Mouse (Mus musculus): ENCODE results near the gene Tjp1. TPM values are rescaled to one million over a fixed set of nuclear protein-coding genes. Genes with fewer than 3 reads are reported as not detected.

Tjp1 gene
- polyA plus RNA-seq, 1 experiment from 2014 or later = 27.8 TPM

DNA sequence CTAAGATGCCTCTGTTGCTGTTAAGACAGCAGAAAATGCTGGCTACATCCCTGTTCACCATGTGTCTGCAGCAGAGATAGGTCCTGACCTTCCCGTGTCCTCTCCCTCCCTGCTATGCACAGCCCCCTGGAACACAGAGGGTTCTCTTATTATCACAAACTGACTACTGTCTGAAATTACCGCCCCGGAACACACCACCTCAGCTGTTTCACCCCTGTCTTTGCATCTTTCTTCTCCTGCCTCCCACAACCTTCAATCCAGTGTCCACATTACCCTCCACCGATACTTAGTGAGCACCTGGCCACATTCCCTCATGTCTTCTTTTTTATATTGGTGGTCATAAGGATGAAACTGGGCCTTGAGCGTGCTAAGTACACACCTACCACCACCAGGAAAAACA is 132.4 kb downstream of the Tjp1 start:
- no peak for ATAC-seq (ENCODE audit: insufficient read depth, low FRiP score, low TSS enrichment)
- no peaks in the 10 kb centered on the region for H3K9me3 ChIP-seq (ENCODE audit: control insufficient read depth, low read length)
- 64% methylated on average over 5 of the region's 5 CpGs for WGBS
- H3K4me2 ChIP-seq (ENCODE audit: low read depth) = no peak overlapping the region
- no peaks in the 10 kb centered on the region for H3K36me3 ChIP-seq (ENCODE audit: control insufficient read depth, insufficient read depth, low read length)
- no peak for DNase-seq (ENCODE audit: low spot score)
- H3K4me3 ChIP-seq (ENCODE audit: low read depth, low read length) = no peak overlapping the region
- H3K27ac ChIP-seq (ENCODE audit: low read depth, low read length) = no peak overlapping the region
- H3K9ac ChIP-seq (ENCODE audit: low read length) = no peak overlapping the region
- H3K27me3 ChIP-seq (ENCODE audit: control insufficient read depth, insufficient read depth, low read length) = no peaks in the 10 kb centered on the region
- H3K4me1 ChIP-seq (ENCODE audit: control insufficient read depth, insufficient read depth, low read length) = peaks cover 6% of the 10 kb centered on the region; the same call in 1 of the 2 replicates

GRCm38 (mm10) chr7:65394672-65395071 is 132.9 kb downstream of the Tjp1 start:
- no peak overlapping the region for H3K4me3 ChIP-seq (ENCODE audit: low read depth, low read length)
- no peak overlapping the region for H3K4me2 ChIP-seq (ENCODE audit: low read depth)
- ATAC-seq (ENCODE audit: insufficient read depth, low FRiP score, low TSS enrichment) (no peak), DNase-seq (ENCODE audit: low spot score) (no peak)
- no peak overlapping the region for H3K9ac ChIP-seq (ENCODE audit: low read length)
- no peaks in the 10 kb centered on the region for H3K27me3 ChIP-seq (ENCODE audit: control insufficient read depth, insufficient read depth, low read length)
- peaks cover 6% of the 10 kb centered on the region; the same call in 1 of the 2 replicates for H3K4me1 ChIP-seq (ENCODE audit: control insufficient read depth, insufficient read depth, low read length)
- no peaks in the 10 kb centered on the region for H3K36me3 ChIP-seq (ENCODE audit: control insufficient read depth, insufficient read depth, low read length)
- WGBS = 10% methylated on average over 2 of the region's 2 CpGs
- no peak overlapping the region for H3K27ac ChIP-seq (ENCODE audit: low read depth, low read length)
- no peaks in the 10 kb centered on the region for H3K9me3 ChIP-seq (ENCODE audit: control insufficient read depth, low read length)

- Histone ChIP-seq H3K9ac (ENCODE audit: low read length) (no peak overlapping the region), H3K4me3 (ENCODE audit: low read depth, low read length) (no peak overlapping the region), H3K27ac (ENCODE audit: low read depth, low read length) (no peak overlapping the region)
Measured at GRCm38 (mm10) chr7:65393704-65394452, 133.7 kb downstream of the Tjp1 start.

DNA sequence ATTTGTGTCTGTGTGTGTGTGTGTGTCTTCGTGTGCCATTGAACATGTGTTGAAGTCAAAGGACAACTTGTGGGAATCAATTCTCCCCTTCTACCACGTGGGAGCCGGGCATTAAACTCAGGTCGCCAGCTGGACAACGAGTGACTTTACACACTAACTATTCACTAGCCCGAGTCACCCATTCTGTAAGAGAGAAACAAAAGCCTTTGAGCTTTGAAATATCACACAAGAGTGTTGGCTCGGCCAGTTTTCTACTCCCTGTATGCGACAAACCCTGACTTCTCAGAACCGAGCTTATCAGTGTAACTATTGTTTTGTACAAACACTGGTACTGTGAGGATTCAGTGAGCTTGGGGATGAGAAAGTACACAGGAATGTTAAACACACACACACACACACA is 134.6 kb downstream of the Tjp1 start:
- Histone ChIP-seq H3K9me3 (ENCODE audit: control insufficient read depth, low read length) (no peaks in the 10 kb centered on the region), H3K4me2 (ENCODE audit: low read depth) (no peak overlapping the region), H3K27ac (ENCODE audit: low read depth, low read length) (no peak overlapping the region), H3K36me3 (ENCODE audit: control insufficient read depth, insufficient read depth, low read length) (no peaks in the 10 kb centered on the region), H3K27me3 (ENCODE audit: control insufficient read depth, insufficient read depth, low read length) (no peaks in the 10 kb centered on the region), H3K9ac (ENCODE audit: low read length) (no peak overlapping the region), H3K4me1 (ENCODE audit: control insufficient read depth, insufficient read depth, low read length) (peaks cover 6% of the 10 kb centered on the region; the same call in 1 of the 2 replicates), H3K4me3 (ENCODE audit: low read depth, low read length) (no peak overlapping the region)
- WGBS = 50% methylated on average over 9 of the region's 9 CpGs
- no peak for DNase-seq (ENCODE audit: low spot score)
- no peak for ATAC-seq (ENCODE audit: insufficient read depth, low FRiP score, low TSS enrichment)

More at GRCm38 (mm10) chr7:65393704-65394452, 133.7 kb downstream of the Tjp1 start:
- ATAC-seq (ENCODE audit: insufficient read depth, low FRiP score, low TSS enrichment) (no peak), DNase-seq (ENCODE audit: low spot score) (peak; percentile 32)
- Histone ChIP-seq H3K4me2 (ENCODE audit: low read depth) (peak overlapping the region; percentile 23), H3K36me3 (ENCODE audit: control insufficient read depth, insufficient read depth, low read length) (no peaks in the 10 kb centered on the region), H3K9me3 (ENCODE audit: control insufficient read depth, low read length) (no peaks in the 10 kb centered on the region), H3K27me3 (ENCODE audit: control insufficient read depth, insufficient read depth, low read length) (no peaks in the 10 kb centered on the region), H3K4me1 (ENCODE audit: control insufficient read depth, insufficient read depth, low read length) (peaks cover 6% of the 10 kb centered on the region; the same call in 1 of the 2 replicates)
- WGBS = 13% methylated on average over 17 of the region's 17 CpGs

GRCm38 (mm10) chr7:65389539-65389938 is 138.0 kb downstream of the Tjp1 start:
- Histone ChIP-seq H3K27me3 (ENCODE audit: control insufficient read depth, insufficient read depth, low read length) (no peaks in the 10 kb centered on the region), H3K36me3 (ENCODE audit: control insufficient read depth, insufficient read depth, low read length) (no peaks in the 10 kb centered on the region), H3K4me2 (ENCODE audit: low read depth) (no peak overlapping the region), H3K9me3 (ENCODE audit: control insufficient read depth, low read length) (no peaks in the 10 kb centered on the region), H3K4me1 (ENCODE audit: control insufficient read depth, insufficient read depth, low read length) (peaks cover 6% of the 10 kb centered on the region; the same call in 1 of the 2 replicates), H3K27ac (ENCODE audit: low read depth, low read length) (no peak overlapping the region), H3K4me3 (ENCODE audit: low read depth, low read length) (no peak overlapping the region), H3K9ac (ENCODE audit: low read length) (no peak overlapping the region)
- DNase-seq (ENCODE audit: low spot score) (no peak), ATAC-seq (ENCODE audit: insufficient read depth, low FRiP score, low TSS enrichment) (no peak)
- WGBS = 90% methylated on average over 7 of the region's 7 CpGs

DNA sequence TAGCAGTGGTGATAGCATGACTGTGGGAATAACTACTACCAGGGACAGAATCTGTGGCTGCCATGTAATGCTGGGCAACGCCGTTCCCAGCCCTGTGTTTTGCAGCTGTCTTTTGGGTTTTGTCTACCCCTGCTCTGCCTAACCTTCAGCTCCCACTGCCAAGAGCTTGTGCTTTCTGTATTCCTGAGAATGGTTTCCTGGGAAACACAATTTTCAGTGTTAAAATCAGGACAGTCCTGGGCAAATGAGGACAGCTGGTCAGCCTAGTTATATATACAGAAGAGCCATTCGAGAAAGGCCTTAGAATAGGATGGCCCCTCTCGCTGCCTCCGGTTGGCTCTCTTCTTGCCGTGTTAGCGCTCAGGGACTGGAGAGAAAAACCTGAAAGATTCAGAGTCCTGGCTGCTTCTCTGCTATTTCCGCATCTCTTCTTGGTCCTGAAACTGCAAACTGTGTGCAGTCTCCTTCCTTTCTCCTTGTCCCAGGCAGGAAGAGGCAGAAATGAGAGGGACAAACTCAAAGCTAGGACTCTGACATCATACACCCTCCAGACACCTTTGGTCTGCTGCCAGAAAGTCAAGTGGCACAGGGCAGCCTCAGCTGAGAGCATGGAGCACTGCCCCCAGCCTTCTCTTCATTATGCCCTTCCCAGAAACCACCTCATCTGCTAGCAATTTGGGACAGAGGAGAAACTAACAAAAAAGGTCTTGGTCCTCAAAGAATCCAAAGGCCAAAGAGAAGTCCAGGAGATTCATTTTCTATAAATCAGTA is 139.2 kb downstream of the Tjp1 start:
- Histone ChIP-seq H3K4me3 (ENCODE audit: low read depth, low read length) (no peak overlapping the region), H3K9me3 (ENCODE audit: control insufficient read depth, low read length) (no peaks in the 10 kb centered on the region), H3K27me3 (ENCODE audit: control insufficient read depth, insufficient read depth, low read length) (no peaks in the 10 kb centered on the region), H3K36me3 (ENCODE audit: control insufficient read depth, insufficient read depth, low read length) (no peaks in the 10 kb centered on the region), H3K4me1 (ENCODE audit: control insufficient read depth, insufficient read depth, low read length) (no peaks in the 10 kb centered on the region), H3K4me2 (ENCODE audit: low read depth) (no peak overlapping the region), H3K9ac (ENCODE audit: low read length) (no peak overlapping the region), H3K27ac (ENCODE audit: low read depth, low read length) (no peak overlapping the region)
- DNase-seq (ENCODE audit: low spot score) (no peak), ATAC-seq (ENCODE audit: insufficient read depth, low FRiP score, low TSS enrichment) (no peak)
- 86% methylated on average over 8 of the region's 8 CpGs for WGBS

DNA sequence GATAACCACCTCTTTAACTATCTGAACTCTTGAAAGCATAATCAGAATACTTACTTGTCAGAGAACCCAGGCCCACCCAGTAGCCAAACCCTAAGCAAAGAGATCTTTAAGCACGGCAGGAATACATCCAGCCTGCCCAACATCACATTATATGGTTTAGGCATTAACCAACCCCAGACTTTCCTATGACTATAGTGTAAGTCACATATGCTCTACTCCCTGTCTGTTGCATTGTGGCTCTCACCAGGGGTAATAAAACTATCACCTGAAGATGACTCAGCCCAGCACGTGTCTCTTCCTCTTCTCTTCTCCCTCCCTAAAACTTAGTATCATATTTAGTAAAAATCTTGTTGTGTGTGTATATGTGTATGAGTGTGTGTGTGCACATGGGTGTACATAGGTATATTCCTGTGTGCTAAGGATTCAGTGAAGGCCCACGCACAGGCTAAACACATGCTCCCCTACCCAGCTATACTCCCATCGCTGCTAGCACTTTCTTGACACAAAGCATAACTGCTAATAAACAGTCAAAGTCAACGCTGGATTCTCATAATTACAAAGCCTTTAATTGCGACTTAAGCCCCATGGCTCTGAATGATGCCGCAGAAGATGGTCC is 139.9 kb downstream of the Tjp1 start:
- no peak for DNase-seq (ENCODE audit: low spot score)
- Histone ChIP-seq H3K9ac (ENCODE audit: low read length) (no peak overlapping the region), H3K27me3 (ENCODE audit: control insufficient read depth, insufficient read depth, low read length) (no peaks in the 10 kb centered on the region), H3K4me2 (ENCODE audit: low read depth) (no peak overlapping the region), H3K36me3 (ENCODE audit: control insufficient read depth, insufficient read depth, low read length) (no peaks in the 10 kb centered on the region), H3K4me3 (ENCODE audit: low read depth, low read length) (no peak overlapping the region), H3K9me3 (ENCODE audit: control insufficient read depth, low read length) (no peaks in the 10 kb centered on the region), H3K27ac (ENCODE audit: low read depth, low read length) (no peak overlapping the region), H3K4me1 (ENCODE audit: control insufficient read depth, insufficient read depth, low read length) (no peaks in the 10 kb centered on the region)
- WGBS = 87% methylated on average over 7 of the region's 7 CpGs
- no peak for ATAC-seq (ENCODE audit: insufficient read depth, low FRiP score, low TSS enrichment)

DNA sequence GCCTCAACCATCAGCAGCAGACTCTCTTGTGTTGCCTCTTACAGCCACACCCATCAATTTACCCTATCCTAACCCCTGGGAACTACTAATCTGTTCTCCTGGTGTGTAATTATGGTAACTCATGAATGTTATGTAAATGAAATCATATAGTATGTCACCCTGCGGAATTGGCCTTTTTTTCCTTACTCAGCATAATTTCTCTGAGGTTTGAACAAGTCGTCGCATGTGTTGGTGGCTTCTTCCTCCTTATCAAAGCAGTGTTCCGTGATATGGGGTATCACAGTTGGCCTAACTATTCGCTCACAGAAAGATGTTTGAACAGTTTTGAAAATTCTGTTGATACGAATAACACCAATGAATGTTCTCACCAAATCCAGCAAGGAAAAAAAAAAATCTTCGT is 142.8 kb downstream of the Tjp1 start:
- no peak overlapping the region for H3K27ac ChIP-seq (ENCODE audit: low read depth, low read length)

More for the DNA sequence above, 142.8 kb downstream of the Tjp1 start:
- Histone ChIP-seq H3K36me3 (ENCODE audit: control insufficient read depth, insufficient read depth, low read length) (no peaks in the 10 kb centered on the region), H3K9ac (ENCODE audit: low read length) (no peak overlapping the region), H3K4me3 (ENCODE audit: low read depth, low read length) (no peak overlapping the region), H3K9me3 (ENCODE audit: control insufficient read depth, low read length) (no peaks in the 10 kb centered on the region), H3K4me1 (ENCODE audit: control insufficient read depth, insufficient read depth, low read length) (no peaks in the 10 kb centered on the region), H3K27me3 (ENCODE audit: control insufficient read depth, insufficient read depth, low read length) (no peaks in the 10 kb centered on the region), H3K4me2 (ENCODE audit: low read depth) (no peak overlapping the region)
- no peak for ATAC-seq (ENCODE audit: insufficient read depth, low FRiP score, low TSS enrichment)
- no peak for DNase-seq (ENCODE audit: low spot score)
- 92% methylated on average over 7 of the region's 7 CpGs for WGBS

Measured in neural tube, embryonic 11.5 days (tissue).